Mouse (Mus musculus) bone marrow macrophage, adult 2 months (primary cell): ENCODE data around the gene Rab21.

Experiments
- CTCF ChIP-seq: IDR thresholded peaks from 2 replicates; pipeline ENCODE4 v1.5.1; 2012; ENCODE audit warnings: low read depth, mild to moderate bottlenecking, low read length, moderate library complexity
- POLR2A ChIP-seq: IDR thresholded peaks from 2 replicates; pipeline ENCODE4 v1.6.1; 2012; ENCODE audit warnings: mild to moderate bottlenecking, low read depth, low read length, borderline replicate concordance

DNA sequence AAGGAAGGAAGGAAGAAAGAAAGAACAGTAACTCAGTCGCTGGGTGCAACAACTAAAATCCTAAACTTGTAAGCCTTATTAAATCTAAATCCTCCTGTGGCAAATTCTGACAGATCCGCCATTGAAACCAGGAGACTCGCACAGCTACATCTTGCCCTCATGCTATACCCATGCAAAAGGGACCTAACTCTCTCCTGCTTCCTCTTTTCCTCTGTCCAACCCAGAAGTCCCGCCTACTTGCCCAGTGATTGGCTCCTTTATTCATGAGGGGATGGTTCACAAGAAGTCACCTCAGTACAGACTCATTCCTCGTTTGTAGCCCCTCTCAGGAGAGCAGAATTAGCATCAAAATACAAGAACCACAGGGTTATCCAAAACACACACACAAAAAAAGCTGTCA lies 43.7 kb downstream of the Rab21 start:
- no peak for TF ChIP-seq CTCF
- TF ChIP-seq POLR2A, result no peak
